Mouse (Mus musculus): ENCODE data around the gene Fam3c.
"Not testable (repeated sequence)": the region's sequence is repeated elsewhere in the genome, so short reads cannot be mapped to it uniquely, and the experiment has no call there.

Gene Fam3c

GRCm38 (mm10) chr6:22290790-22291189 is 65.3 kb downstream of the Fam3c start:
- DNase-seq (ENCODE audit: low spot score), result no peak

GRCm38 (mm10) chr6:22289461-22290021 is 66.5 kb downstream of the Fam3c start:
- DNase-seq (ENCODE audit: low spot score), result peak; percentile 14

- DNase-seq (ENCODE audit: low spot score), result peak; percentile 53
These were observed 67.1 kb downstream of the Fam3c start for GRCm38 (mm10) chr6:22288737-22289460.

- peak; percentile 51 for DNase-seq (ENCODE audit: low spot score)
These were observed 67.9 kb downstream of the Fam3c start, which contains the start of gene Wnt16 for GRCm38 (mm10) chr6:22288004-22288736. Wnt16 (plus strand) TSS chr6:22288227.

- no peak for DNase-seq (ENCODE audit: low spot score)
These were observed 73.6 kb downstream of the Fam3c start for GRCm38 (mm10) chr6:22282405-22282804.

- DNase-seq (ENCODE audit: low spot score), result no peak
These were observed 75.7 kb downstream of the Fam3c start for GRCm38 (mm10) chr6:22280217-22280861.

- DNase-seq (ENCODE audit: low spot score), result no peak
These were observed 78.1 kb downstream of the Fam3c start for GRCm38 (mm10) chr6:22277941-22278340.

- no peak for DNase-seq (ENCODE audit: low spot score)
These were observed 86.1 kb downstream of the Fam3c start for GRCm38 (mm10) chr6:22269840-22270521.

- no peak for DNase-seq (ENCODE audit: low spot score)
These were observed 87.4 kb downstream of the Fam3c start for GRCm38 (mm10) chr6:22268677-22269076.

GRCm38 (mm10) chr6:22267807-22268667 is 88.0 kb downstream of the Fam3c start:
- DNase-seq (ENCODE audit: low spot score), result no peak

GRCm38 (mm10) chr6:22266018-22266417 is 90.0 kb downstream of the Fam3c start:
- no peak for DNase-seq (ENCODE audit: low spot score)

GRCm38 (mm10) chr6:22264094-22264493 is 91.9 kb downstream of the Fam3c start:
- not testable (repeated sequence) for DNase-seq (ENCODE audit: low spot score)

GRCm38 (mm10) chr6:22262519-22262918 is 93.5 kb downstream of the Fam3c start:
- no peak for DNase-seq (ENCODE audit: low spot score)

- no peak for DNase-seq (ENCODE audit: low spot score)
These were observed 97.3 kb downstream of the Fam3c start for GRCm38 (mm10) chr6:22258784-22259183.
